Mouse (Mus musculus) MEL (cell line): ENCODE results near the gene Inpp4b. TPM values are rescaled to one million over a fixed set of nuclear protein-coding genes. Genes with fewer than 3 reads are reported as not detected.
A peak's percentile ranks its signal among the peaks of the same experiment; 100 is the strongest.

Experiments used
- DNase-seq: peaks from one replicate; pipeline ENCODE4 v3.0.0; 2011; ENCODE audit warnings: low read depth, low spot score
- H3K27ac ChIP-seq: 2 replicates; pipeline ENCODE4 v1.5.1; 2012; ENCODE audit warnings: low read depth, mild to moderate bottlenecking, control low read depth, low read length, moderate library complexity; ENCODE audit not compliant: control insufficient read depth
- H3K27me3 ChIP-seq, 2 experiments: fragments of 150-350 bp in 1 of 2; sonication (generic) in 1 of 2; 2 replicates each; pipeline ENCODE4 v1.6.1; 2012; ENCODE audit warnings: low read length in 2 of 2, mild to moderate bottlenecking in 2 of 2, improper control_type of control experiment in 1 of 2, moderate library complexity in 1 of 2; ENCODE audit not compliant: insufficient read depth in 2 of 2, control insufficient read depth in 1 of 2
- H3K36me3 ChIP-seq, 2 experiments: 2 replicates each; pipeline ENCODE4 v1.6.1; 2012 to 2014; ENCODE audit warnings: low read length in 2 of 2, improper control_type of control experiment in 1 of 2, inconsistent platforms in 1 of 2, mild to moderate bottlenecking in 1 of 2; ENCODE audit not compliant: insufficient read depth in 2 of 2, control insufficient read depth in 1 of 2
- H3K4me1 ChIP-seq, 2 experiments: fragments of 150-350 bp in 1 of 2; sonication (generic) in 1 of 2; 2 replicates each; pipeline ENCODE4 v1.6.1; 2012; ENCODE audit warnings: low read length in 2 of 2, improper control_type of control experiment in 1 of 2, mild to moderate bottlenecking in 1 of 2; ENCODE audit not compliant: insufficient read depth in 2 of 2, control insufficient read depth in 1 of 2
- H3K4me3 ChIP-seq, 2 experiments: fragments of 150-350 bp in 1 of 2; sonication (generic) in 1 of 2; 2 replicates each; pipeline ENCODE4 v1.5.1; 2012; ENCODE audit warnings: low read depth in 2 of 2, low read length in 2 of 2, mild to moderate bottlenecking in 2 of 2, moderate library complexity in 2 of 2, control low read depth in 1 of 2, improper control_type of control experiment in 1 of 2; ENCODE audit not compliant: control insufficient read depth in 1 of 2, insufficient read depth in 1 of 2
- H3K79me2 ChIP-seq: 2 replicates; pipeline ENCODE4 v1.6.1; 2012; ENCODE audit warnings: mild to moderate bottlenecking, low read length, moderate library complexity; ENCODE audit not compliant: control insufficient read depth, poor library complexity, insufficient read depth
- H3K9ac ChIP-seq: 2 replicates; pipeline ENCODE4 v1.6.1; 2012; ENCODE audit warnings: low read depth, mild to moderate bottlenecking, control low read depth, low read length, moderate library complexity; ENCODE audit not compliant: control insufficient read depth, poor library complexity, severe bottlenecking
- H3K9me3 ChIP-seq: fragments of 150-350 bp; sonication (generic); replicated peaks from 2 replicates; pipeline ENCODE4 v1.6.1; 2012; ENCODE audit warnings: mild to moderate bottlenecking, low read length, improper control_type of control experiment, moderate library complexity; ENCODE audit not compliant: insufficient read depth
- CHD1 ChIP-seq: IDR thresholded peaks from 2 replicates; pipeline ENCODE4 v1.6.1; 2012; ENCODE audit warnings: low read depth, mild to moderate bottlenecking, inconsistent platforms, low read length, improper control_type of control experiment
- CTCF ChIP-seq, 3 experiments: IDR thresholded peaks in 2 of 3; conservative IDR thresholded peaks in 1 of 3; 2 replicates each; pipeline ENCODE4 v1.5.1; 2011 to 2012; ENCODE audit warnings: low read length in 3 of 3, low read depth in 2 of 3, mild to moderate bottlenecking in 2 of 3, improper control_type of control experiment in 1 of 3, inconsistent platforms in 1 of 3, mixed read lengths in 1 of 3, moderate library complexity in 1 of 3; ENCODE audit not compliant: control insufficient read depth in 1 of 3, insufficient read depth in 1 of 3, poor library complexity in 1 of 3, severe bottlenecking in 1 of 3
- ELF1 ChIP-seq: IDR thresholded peaks from 2 replicates; pipeline ENCODE4 v1.6.1; 2014; ENCODE audit warnings: low read depth, mild to moderate bottlenecking, inconsistent platforms, low read length, improper control_type of control experiment, moderate library complexity
- EP300 ChIP-seq, 2 experiments: IDR thresholded peaks; 2 replicates each; pipeline ENCODE4 v1.6.1; 2011; ENCODE audit warnings: improper control_type of control experiment in 2 of 2, low read length in 2 of 2, low read depth in 1 of 2, mild to moderate bottlenecking in 1 of 2
- GATA1 ChIP-seq: IDR thresholded peaks from 2 replicates; pipeline ENCODE4 v1.6.1; 2011; ENCODE audit warnings: low read depth, low read length, improper control_type of control experiment
- JUND ChIP-seq: IDR thresholded peaks from 2 replicates; pipeline ENCODE4 v1.6.1; 2011; ENCODE audit warnings: low read depth, mild to moderate bottlenecking, improper control_type of control experiment, low read length
- KAT2A ChIP-seq: conservative IDR thresholded peaks from 2 replicates; pipeline ENCODE4 v1.6.1; 2012; ENCODE audit warnings: low read depth, low read length, improper control_type of control experiment, inconsistent platforms
- MAX ChIP-seq: IDR thresholded peaks from 2 replicates; pipeline ENCODE4 v1.6.1; 2011; ENCODE audit warnings: low read length, improper control_type of control experiment
- MAZ ChIP-seq: IDR thresholded peaks from 2 replicates; pipeline ENCODE4 v1.6.1; 2012; ENCODE audit warnings: low read depth, mild to moderate bottlenecking, inconsistent platforms, low read length, improper control_type of control experiment
- MYB ChIP-seq: IDR thresholded peaks from 2 replicates; pipeline ENCODE4 v1.6.1; 2011; ENCODE audit warnings: mild to moderate bottlenecking, low read depth, low read length, improper control_type of control experiment
- POLR2A ChIP-seq, 2 experiments: IDR thresholded peaks; 2 replicates each; pipeline ENCODE4 v1.6.1; 2011 to 2012; ENCODE audit warnings: low read length in 2 of 2, mild to moderate bottlenecking in 2 of 2, control low read depth in 1 of 2, improper control_type of control experiment in 1 of 2, low read depth in 1 of 2, moderate library complexity in 1 of 2; ENCODE audit not compliant: control insufficient read depth in 1 of 2, insufficient read depth in 1 of 2, poor library complexity in 1 of 2
- POLR2AphosphoS2 ChIP-seq: IDR thresholded peaks from 2 replicates; pipeline ENCODE4 v1.6.1; 2011; ENCODE audit warnings: low read length, improper control_type of control experiment
- RCOR1 ChIP-seq: IDR thresholded peaks from 2 replicates; pipeline ENCODE4 v1.6.1; 2012; ENCODE audit warnings: low read depth, mild to moderate bottlenecking, inconsistent platforms, low read length, improper control_type of control experiment
- SMC3 ChIP-seq: IDR thresholded peaks from 2 replicates; pipeline ENCODE4 v1.6.1; 2011; ENCODE audit warnings: low read depth, low read length, improper control_type of control experiment
- UBTF ChIP-seq: IDR thresholded peaks from 2 replicates; pipeline ENCODE4 v1.6.1; 2012; ENCODE audit warnings: low read depth, mild to moderate bottlenecking, inconsistent platforms, low read length, improper control_type of control experiment, moderate library complexity, borderline replicate concordance; ENCODE audit not compliant: insufficient read depth
- ZKSCAN1 ChIP-seq: IDR thresholded peaks from 2 replicates; pipeline ENCODE4 v1.6.1; 2012; ENCODE audit warnings: low read depth, mild to moderate bottlenecking, inconsistent platforms, low read length, improper control_type of control experiment, moderate library complexity
- polyA plus RNA-seq, 2 experiments: library from polyadenylated mRNA; stranded (reverse) in 1 of 2; unstranded in 1 of 2; fragments of >175 nt in 1 of 2; fragments of >200 nt in 1 of 2; gene quantifications; 2 replicates each; pipeline versions ENCODE4 v1.2.1 to v1.2.4; 2012; ENCODE audit warnings: low replicate concordance in 2 of 2, low read depth in 1 of 2; ENCODE audit not compliant: insufficient read length in 2 of 2, insufficient read depth in 1 of 2, missing spikeins in 1 of 2
- total RNA-seq: library from RNA; depleted of rRNA; stranded (reverse); fragments of 300-350 nt; gene quantifications from 2 replicates; pipeline ENCODE4 v1.2.3, GENCODE M21; 2012

Inpp4b gene
- total and polyA plus RNA-seq, 3 experiments = 12.3 to 26.9 (median 13.6) TPM

GRCm38 (mm10) chr8:81861311-81861710, 519.0 kb downstream of the Inpp4b start:
- Histone ChIP-seq H3K9ac (no peak overlapping the region), H3K9me3 (no peaks in the 10 kb centered on the region), H3K36me3 (peaks cover 5% of the 10 kb centered on the region in 2 experiments; a peak in 3 of 4 replicates), H3K27me3 (no peaks in the 10 kb centered on the region), H3K4me1 (no peaks in the 10 kb centered on the region; a peak in 1 of 4 replicates), H3K4me3 (no peak overlapping the region), H3K27ac (no peak overlapping the region), H3K79me2 (no peaks in the 10 kb centered on the region; the same call in 1 of the 2 replicates)
- DNase-seq = no peak
- TF ChIP-seq SMC3 (no peak), CTCF (IDR thresholded peaks at IDR 0.05 in 2 of 3, conservative IDR thresholded peaks at IDR 0.05 in 1 of 3; ENCODE audit: control insufficient read depth in 1 of 3, insufficient read depth in 1 of 3, low read depth in 2 of 3, low read length in 3 of 3, poor library complexity in 1 of 3, severe bottlenecking in 1 of 3) (no peak), KAT2A (no peak), UBTF (no peak), MAZ (no peak), ZKSCAN1 (no peak)

GRCm38 (mm10) chr8:81862738-81863137, 520.4 kb downstream of the Inpp4b start:
- no peaks in the 10 kb centered on the region; the same call in 1 of the 2 replicates for H3K79me2 ChIP-seq
- no peak overlapping the region for H3K4me3 ChIP-seq
- H3K27me3 ChIP-seq = no peaks in the 10 kb centered on the region
- H3K9ac ChIP-seq = no peak overlapping the region
- H3K9me3 ChIP-seq = no peaks in the 10 kb centered on the region
- TF ChIP-seq JUND (no peak), EP300 (IDR thresholded peaks at IDR 0.05; ENCODE audit: low read depth in 1 of 2, low read length in 2 of 2) (peak in 1 of 2 experiments; percentile 57; a peak in 2 of 4 replicates), GATA1 (peak; percentile 54; the same call in 1 of the 2 replicates)
- no peak overlapping the region for H3K27ac ChIP-seq
- peak; percentile 16 for DNase-seq
- peaks cover 3 to 5% of the 10 kb centered on the region in 2 experiments; a peak in 3 of 4 replicates for H3K36me3 ChIP-seq
- no peaks in the 10 kb centered on the region; a peak in 1 of 4 replicates for H3K4me1 ChIP-seq

- TF ChIP-seq KAT2A = no peak
- TF ChIP-seq ELF1 = no peak
- TF ChIP-seq MAX = no peak
- TF ChIP-seq GATA1 = no peak
- no peak for TF ChIP-seq POLR2AphosphoS2
- TF ChIP-seq RCOR1 = no peak
- TF ChIP-seq CHD1 = no peak
- no peak for TF ChIP-seq MYB
- no peak for TF ChIP-seq POLR2A (IDR thresholded peaks at IDR 0.05; ENCODE audit: control insufficient read depth in 1 of 2, insufficient read depth in 1 of 2, low read depth in 1 of 2, low read length in 2 of 2, poor library complexity in 1 of 2)
Measured at GRCm38 (mm10) chr8:81864318-81864717, 522.0 kb downstream of the Inpp4b start.

More at GRCm38 (mm10) chr8:81864318-81864717, 522.0 kb downstream of the Inpp4b start:
- H3K9ac ChIP-seq = no peak overlapping the region
- H3K36me3 ChIP-seq = peaks cover 3 to 5% of the 10 kb centered on the region in 2 experiments; a peak in 3 of 4 replicates
- no peak overlapping the region for H3K4me3 ChIP-seq
- no peak for DNase-seq
- no peaks in the 10 kb centered on the region for H3K79me2 ChIP-seq
- H3K27ac ChIP-seq = no peak overlapping the region
- no peaks in the 10 kb centered on the region for H3K9me3 ChIP-seq
- H3K4me1 ChIP-seq = no peaks in the 10 kb centered on the region; a peak in 1 of 4 replicates
- no peaks in the 10 kb centered on the region for H3K27me3 ChIP-seq
